In genomic region chr1:194671783-194672524, GRCm38 (mm10) we compare ENCODE assay signal across 15 mouse cellular contexts. TPM values are rescaled to one million over a fixed set of nuclear protein-coding genes. Genes with fewer than 3 reads are reported as not detected.
DNase-seq lines count a peak whose midpoint lies in the region; ATAC-seq and TF ChIP-seq lines count a peak whose summit lies in the region.
"Had no signal": no experiment of that assay in that cellular context is flagged by ENCODE, and none has a peak within 500 bp of the region (broad histone marks: within the 10 kb centered on the region; RNA-seq: fewer than 3 reads in every experiment).

No protein-coding gene starts in this region.

- no peaks in the 10 kb centered on the region for H3K27me3 ChIP-seq in intestine, postnatal 0 days (replicated peaks; ENCODE audit: control insufficient read depth, insufficient read depth, low read length)
- H3K27me3 ChIP-seq: embryonic facial prominence, embryonic 13.5 days; heart, embryonic 13.5 days; megakaryocyte, embryonic 14.5 days had no signal

- H3K4me3 ChIP-seq in intestine, postnatal 0 days (ENCODE audit: low read depth, low read length): no peak overlapping the region
- H3K4me3 ChIP-seq: embryonic facial prominence, embryonic 13.5 days; heart, embryonic 13.5 days; megakaryocyte, embryonic 14.5 days had no signal

- H3K27ac ChIP-seq in intestine, postnatal 0 days (ENCODE audit: low read depth, low read length): no peak overlapping the region; the same call in 1 of the 2 replicates
- H3K27ac ChIP-seq: embryonic facial prominence, embryonic 13.5 days; heart, embryonic 13.5 days had no signal

- TF ChIP-seq CTCF in intestine, postnatal 0 days (IDR thresholded peaks at IDR 0.05; ENCODE audit: low read depth): no peak

- peaks cover 4% of the 10 kb centered on the region for H3K4me1 ChIP-seq in intestine, postnatal 0 days (replicated peaks; ENCODE audit: control insufficient read depth, insufficient read depth, low read length)

- H3K36me3 ChIP-seq in intestine, postnatal 0 days (ENCODE audit: control insufficient read depth, insufficient read depth): no peaks in the 10 kb centered on the region

- no peak overlapping the region for H3K4me2 ChIP-seq in intestine, postnatal 0 days (replicated peaks; ENCODE audit: low read depth)
- H3K4me2 ChIP-seq: embryonic facial prominence, embryonic 13.5 days; heart, embryonic 13.5 days had no signal

- no peaks in the 10 kb centered on the region for H3K9me3 ChIP-seq in intestine, postnatal 0 days (ENCODE audit: control insufficient read depth)
- H3K9me3 ChIP-seq: embryonic facial prominence, embryonic 13.5 days; heart, embryonic 13.5 days; megakaryocyte, embryonic 14.5 days had no signal

- ATAC-seq in frontal cortex, adult (ENCODE audit: low TSS enrichment): peak; percentile 28
- ATAC-seq in intestine, postnatal 0 days: peak; percentile 90
- ATAC-seq: forebrain, embryonic 14.5 days had no signal

- DNase-seq in frontal cortex, postnatal 25 days (ENCODE audit: low spot score in 2 of 2): no peak
- DNase-seq in lung, postnatal 36 days: peak; percentile 47
- DNase-seq in lung, postnatal 25 days (ENCODE audit: low spot score): no peak
- no peak for DNase-seq in neural tube, embryonic 10.5 days (ENCODE audit: extremely low spot score, low spot score)
- DNase-seq in thymus, postnatal 0 days (ENCODE audit: low spot score): no peak
- DNase-seq in cerebellum, adult 18-20 months: no peak
- DNase-seq: adrenal gland, adult 2 months; cerebellum, postnatal 36 days; right cerebral cortex, postnatal 4 days had no signal

- no peak overlapping the region for H3K9ac ChIP-seq in intestine, postnatal 0 days (ENCODE audit: low read depth, low read length)
- H3K9ac ChIP-seq: embryonic facial prominence, embryonic 13.5 days; heart, embryonic 13.5 days had no signal

- 75% methylated on average over 4 of the region's 4 CpGs for WGBS in intestine, postnatal 0 days

RNA-seq across cellular contexts. Expression of gene Plxna2, which starts 53.9 kb away (rescaled TPM):
- 4.1 and 4.6 TPM in 2 replicates for polyA plus RNA-seq in intestine, postnatal 0 days (2015; fragmentation: Nextera tagmentation; extraction: Ambion mirVana)
- 0.87 and 0.95 TPM in 2 replicates for polyA plus RNA-seq in thymus, postnatal 0 days (2015; fragmentation: Nextera tagmentation; extraction: Ambion mirVana)
